Mouse (Mus musculus) kidney, adult 9 months (tissue): ENCODE measurements around the gene Dnah6.

Experiments
- DNase-seq: peaks from one replicate; pipeline ENCODE4 v3.0.0; 2022

Dnah6 gene

GRCm38 (mm10) chr6:73227376-73228158 is 6.1 kb upstream of the Dnah6 start:
- DNase-seq = peak; percentile 76

- DNase-seq = peak; percentile 98
Measured at GRCm38 (mm10) chr6:73222841-73223526, 1.5 kb upstream of the Dnah6 start.

GRCm38 (mm10) chr6:73221958-73222735 is 696 bp upstream of the Dnah6 start:
- DNase-seq = peak; percentile 14

- no peak for DNase-seq
Measured at GRCm38 (mm10) chr6:73211602-73212001, 9.8 kb downstream of the Dnah6 start.

GRCm38 (mm10) chr6:73211036-73211435 is 10.4 kb downstream of the Dnah6 start:
- no peak for DNase-seq

GRCm38 (mm10) chr6:73210445-73210972 is 10.9 kb downstream of the Dnah6 start:
- DNase-seq = no peak

- DNase-seq = no peak
Measured at GRCm38 (mm10) chr6:73209598-73209997, 11.9 kb downstream of the Dnah6 start.

GRCm38 (mm10) chr6:73204937-73205336 is 16.5 kb downstream of the Dnah6 start:
- no peak for DNase-seq

- DNase-seq = no peak
Measured at GRCm38 (mm10) chr6:73203724-73204123, 17.7 kb downstream of the Dnah6 start.

- no peak for DNase-seq
Measured at GRCm38 (mm10) chr6:73195291-73195690, 26.2 kb downstream of the Dnah6 start.

GRCm38 (mm10) chr6:73190756-73191155 is 30.7 kb downstream of the Dnah6 start:
- DNase-seq = no peak

- DNase-seq = no peak
Measured at GRCm38 (mm10) chr6:73184276-73184675, 37.2 kb downstream of the Dnah6 start.

- DNase-seq = no peak
Measured at GRCm38 (mm10) chr6:73182987-73183386, 38.5 kb downstream of the Dnah6 start.

- no peak for DNase-seq
Measured at GRCm38 (mm10) chr6:73182410-73182809, 39.0 kb downstream of the Dnah6 start.

- no peak for DNase-seq
Measured at GRCm38 (mm10) chr6:73182006-73182405, 39.4 kb downstream of the Dnah6 start.

GRCm38 (mm10) chr6:73175156-73175555 is 46.3 kb downstream of the Dnah6 start:
- no peak for DNase-seq

- DNase-seq = no peak
Measured at GRCm38 (mm10) chr6:73167230-73167629, 54.2 kb downstream of the Dnah6 start.

- DNase-seq = no peak
Measured at GRCm38 (mm10) chr6:73162958-73163357, 58.5 kb downstream of the Dnah6 start.

- no peak for DNase-seq
Measured at GRCm38 (mm10) chr6:73161338-73161737, 60.1 kb downstream of the Dnah6 start.

- DNase-seq = no peak
Measured at GRCm38 (mm10) chr6:73155455-73155854, 66.0 kb downstream of the Dnah6 start.

GRCm38 (mm10) chr6:73153675-73154074 is 67.8 kb downstream of the Dnah6 start:
- DNase-seq = peak; percentile 86

GRCm38 (mm10) chr6:73143403-73143802 is 78.0 kb downstream of the Dnah6 start:
- DNase-seq = no peak

GRCm38 (mm10) chr6:73142776-73143175 is 78.7 kb downstream of the Dnah6 start:
- no peak for DNase-seq
